Mouse (Mus musculus): ENCODE measurements at regions not wholly inside any gene's neighbourhood (a gene's known extent, or its start where the extent isn't known, plus 50 kb on each side); places are given as distances from the start of the nearest gene placed in this dataset.

GRCm38 (mm10) chr13:101931264-101931663 is 163.2 kb upstream of the Pik3r1 start:
- Histone ChIP-seq H3K27me3 (ENCODE audit: control insufficient read depth, insufficient read depth, low read length) (no peaks in the 10 kb centered on the region), H3K9ac (ENCODE audit: low read depth, low read length) (no peak overlapping the region), H3K4me2 (no peak overlapping the region), H3K4me1 (ENCODE audit: control insufficient read depth, insufficient read depth, low read length) (0 out of 2 replicates have a peak, but pooled peaks cover 2% of the 10 kb centered on the region), H3K9me3 (replicated peaks; ENCODE audit: control insufficient read depth, low read length) (no peaks in the 10 kb centered on the region), H3K36me3 (ENCODE audit: control insufficient read depth, insufficient read depth, low read length) (no peaks in the 10 kb centered on the region), H3K27ac (ENCODE audit: low read depth, low read length) (no peak overlapping the region), H3K4me3 (ENCODE audit: low read depth, low read length) (no peak overlapping the region)
- ATAC-seq (replicated peaks; ENCODE audit: insufficient number of reproducible peaks, low FRiP score, low TSS enrichment) = no peak
- WGBS (ENCODE audit: insufficient replicate concordance) = 85% methylated on average over 4 of the region's 4 CpGs

DNA sequence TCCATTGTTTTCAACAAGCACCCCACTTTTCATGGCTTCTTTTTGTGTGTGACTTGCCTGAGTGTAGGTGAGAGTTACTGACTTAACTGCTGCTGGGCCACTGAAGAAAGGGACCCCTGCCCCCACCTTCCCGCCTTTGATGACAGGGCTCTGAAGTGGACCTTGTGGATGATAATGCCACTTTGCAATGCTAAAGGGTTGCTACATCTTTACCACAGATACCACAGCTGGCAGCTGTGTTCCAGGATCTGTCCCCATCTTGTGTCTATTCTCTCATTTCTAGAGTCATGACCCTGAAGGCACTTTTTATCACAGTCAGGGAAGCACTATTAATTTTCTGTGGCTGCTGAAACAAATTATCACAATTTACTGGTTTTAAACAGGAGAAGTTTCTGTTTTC is 163.9 kb upstream of the Pik3r1 start:
- H3K9me3 ChIP-seq (replicated peaks; ENCODE audit: control insufficient read depth, low read length) = no peaks in the 10 kb centered on the region
- H3K9ac ChIP-seq (ENCODE audit: low read depth, low read length) = no peak overlapping the region
- no peak overlapping the region for H3K4me2 ChIP-seq
- ATAC-seq (replicated peaks; ENCODE audit: insufficient number of reproducible peaks, low FRiP score, low TSS enrichment) = no peak
- 0 out of 2 replicates have a peak, but pooled peaks cover 2% of the 10 kb centered on the region for H3K4me1 ChIP-seq (ENCODE audit: control insufficient read depth, insufficient read depth, low read length)
- 57% methylated on average over 1 of the region's 1 CpGs for WGBS (ENCODE audit: insufficient replicate concordance)
- H3K36me3 ChIP-seq (ENCODE audit: control insufficient read depth, insufficient read depth, low read length) = no peaks in the 10 kb centered on the region
- no peak overlapping the region for H3K4me3 ChIP-seq (ENCODE audit: low read depth, low read length)
- no peak overlapping the region for H3K27ac ChIP-seq (ENCODE audit: low read depth, low read length)
- H3K27me3 ChIP-seq (ENCODE audit: control insufficient read depth, insufficient read depth, low read length) = no peaks in the 10 kb centered on the region

GRCm38 (mm10) chr13:101935843-101936242 is 167.8 kb upstream of the Pik3r1 start:
- H3K9ac ChIP-seq (ENCODE audit: low read depth, low read length) = no peak overlapping the region
- 0 out of 2 replicates have a peak, but pooled peaks cover 2% of the 10 kb centered on the region for H3K4me1 ChIP-seq (ENCODE audit: control insufficient read depth, insufficient read depth, low read length)
- H3K27ac ChIP-seq (ENCODE audit: low read depth, low read length) = no peak overlapping the region
- no peak overlapping the region for H3K4me3 ChIP-seq (ENCODE audit: low read depth, low read length)
- no peaks in the 10 kb centered on the region for H3K36me3 ChIP-seq (ENCODE audit: control insufficient read depth, insufficient read depth, low read length)
- 0 out of 2 replicates have a peak, but pooled peaks cover 5% of the 10 kb centered on the region for H3K9me3 ChIP-seq (replicated peaks; ENCODE audit: control insufficient read depth, low read length)
- H3K27me3 ChIP-seq (ENCODE audit: control insufficient read depth, insufficient read depth, low read length) = no peaks in the 10 kb centered on the region
- H3K4me2 ChIP-seq = no peak overlapping the region
- 33% methylated on average over 4 of the region's 4 CpGs for WGBS (ENCODE audit: insufficient replicate concordance)
- ATAC-seq (replicated peaks; ENCODE audit: insufficient number of reproducible peaks, low FRiP score, low TSS enrichment) = no peak

GRCm38 (mm10) chr13:101954521-101954920 is 186.5 kb upstream of the Pik3r1 start:
- Histone ChIP-seq H3K36me3 (ENCODE audit: control insufficient read depth, insufficient read depth, low read length) (no peaks in the 10 kb centered on the region), H3K4me1 (ENCODE audit: control insufficient read depth, insufficient read depth, low read length) (no peaks in the 10 kb centered on the region), H3K4me2 (no peak overlapping the region), H3K27ac (ENCODE audit: low read depth, low read length) (no peak overlapping the region), H3K4me3 (ENCODE audit: low read depth, low read length) (no peak overlapping the region), H3K9me3 (replicated peaks; ENCODE audit: control insufficient read depth, low read length) (no peaks in the 10 kb centered on the region), H3K27me3 (ENCODE audit: control insufficient read depth, insufficient read depth, low read length) (no peaks in the 10 kb centered on the region), H3K9ac (ENCODE audit: low read depth, low read length) (no peak overlapping the region)
- no peak for ATAC-seq (replicated peaks; ENCODE audit: insufficient number of reproducible peaks, low FRiP score, low TSS enrichment)
- 74% methylated on average over 3 of the region's 3 CpGs for WGBS (ENCODE audit: insufficient replicate concordance)

- Histone ChIP-seq H3K27ac (ENCODE audit: low read depth, low read length) (no peak overlapping the region), H3K36me3 (ENCODE audit: control insufficient read depth, insufficient read depth, low read length) (no peaks in the 10 kb centered on the region), H3K4me2 (no peak overlapping the region), H3K4me1 (ENCODE audit: control insufficient read depth, insufficient read depth, low read length) (no peaks in the 10 kb centered on the region), H3K27me3 (ENCODE audit: control insufficient read depth, insufficient read depth, low read length) (no peaks in the 10 kb centered on the region), H3K4me3 (ENCODE audit: low read depth, low read length) (no peak overlapping the region), H3K9ac (ENCODE audit: low read depth, low read length) (no peak overlapping the region), H3K9me3 (replicated peaks; ENCODE audit: control insufficient read depth, low read length) (no peaks in the 10 kb centered on the region)
- no peak for ATAC-seq (replicated peaks; ENCODE audit: insufficient number of reproducible peaks, low FRiP score, low TSS enrichment)
- WGBS (ENCODE audit: insufficient replicate concordance) = 80% methylated on average over 7 of the region's 7 CpGs
These were observed 187.9 kb upstream of the Pik3r1 start for GRCm38 (mm10) chr13:101955806-101956418.

- H3K36me3 ChIP-seq (ENCODE audit: control insufficient read depth, insufficient read depth, low read length) = no peaks in the 10 kb centered on the region
- no peak overlapping the region for H3K27ac ChIP-seq (ENCODE audit: low read depth, low read length)
These were observed 189.8 kb upstream of the Pik3r1 start for GRCm38 (mm10) chr13:101957782-101958181.

DNA sequence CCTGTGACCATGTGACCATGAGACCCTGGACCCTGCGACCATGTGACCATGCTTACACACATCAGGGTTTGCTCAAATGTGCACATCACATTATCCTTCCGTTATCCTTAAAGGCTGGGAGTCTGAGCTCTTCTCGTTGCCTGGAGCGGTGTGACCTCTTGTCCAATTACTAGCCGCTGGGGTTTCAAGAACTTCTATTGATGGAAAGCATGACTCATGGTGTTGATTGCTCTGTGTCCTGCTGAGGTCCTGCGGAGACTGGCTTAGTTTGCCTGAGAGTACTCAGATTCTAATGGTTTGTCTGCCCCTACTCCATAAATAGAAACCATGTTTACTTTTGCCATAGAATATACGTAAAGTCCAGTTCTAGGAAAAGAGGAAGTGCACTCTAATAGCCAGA is 197.5 kb upstream of the Pik3r1 start:
- Histone ChIP-seq H3K4me3 (ENCODE audit: low read depth, low read length) (no peak overlapping the region), H3K9ac (ENCODE audit: low read depth, low read length) (no peak overlapping the region), H3K4me2 (no peak overlapping the region), H3K27me3 (ENCODE audit: control insufficient read depth, insufficient read depth, low read length) (no peaks in the 10 kb centered on the region), H3K4me1 (ENCODE audit: control insufficient read depth, insufficient read depth, low read length) (no peaks in the 10 kb centered on the region), H3K36me3 (ENCODE audit: control insufficient read depth, insufficient read depth, low read length) (no peaks in the 10 kb centered on the region), H3K9me3 (replicated peaks; ENCODE audit: control insufficient read depth, low read length) (no peaks in the 10 kb centered on the region), H3K27ac (ENCODE audit: low read depth, low read length) (no peak overlapping the region)
- no peak for ATAC-seq (replicated peaks; ENCODE audit: insufficient number of reproducible peaks, low FRiP score, low TSS enrichment)
- 52% methylated on average over 7 of the region's 7 CpGs for WGBS (ENCODE audit: insufficient replicate concordance)

More at GRCm38 (mm10) chr13:101957782-101958181, 189.8 kb upstream of the Pik3r1 start:
- no peak for ATAC-seq (replicated peaks; ENCODE audit: insufficient number of reproducible peaks, low FRiP score, low TSS enrichment)
- Histone ChIP-seq H3K27me3 (ENCODE audit: control insufficient read depth, insufficient read depth, low read length) (no peaks in the 10 kb centered on the region), H3K9me3 (replicated peaks; ENCODE audit: control insufficient read depth, low read length) (no peaks in the 10 kb centered on the region), H3K4me2 (no peak overlapping the region), H3K4me3 (ENCODE audit: low read depth, low read length) (no peak overlapping the region), H3K9ac (ENCODE audit: low read depth, low read length) (no peak overlapping the region), H3K4me1 (ENCODE audit: control insufficient read depth, insufficient read depth, low read length) (no peaks in the 10 kb centered on the region)
- 72% methylated on average over 4 of the region's 4 CpGs for WGBS (ENCODE audit: insufficient replicate concordance)

DNA sequence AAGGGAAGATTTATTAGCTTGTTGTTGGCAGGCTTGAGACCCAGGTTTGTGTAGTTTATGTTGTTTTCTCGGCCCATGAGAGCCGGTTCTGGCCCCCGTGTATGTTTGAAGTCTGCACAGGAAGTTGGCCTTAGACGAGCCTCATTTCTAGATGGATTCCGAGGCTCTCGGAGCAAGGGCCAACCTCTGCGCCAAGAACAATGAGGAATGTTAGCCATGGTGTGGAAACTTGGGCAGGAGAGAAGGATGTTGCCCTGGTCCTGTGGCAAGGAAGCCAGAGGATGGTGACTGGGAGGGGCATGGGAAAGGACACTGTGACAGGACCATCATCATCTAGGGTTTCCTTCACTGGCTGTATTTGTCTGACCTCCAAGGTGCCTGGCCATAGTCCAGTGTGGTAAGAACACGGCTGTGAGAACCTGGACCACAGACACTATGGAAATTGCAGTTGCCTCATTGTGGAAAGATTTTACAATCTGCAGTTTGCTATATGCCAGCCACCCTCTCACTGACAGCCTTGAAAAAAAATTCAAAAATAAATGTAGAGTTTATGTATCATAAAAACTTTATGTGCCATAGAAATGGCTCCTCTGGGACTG is 198.9 kb upstream of the Pik3r1 start:
- no peaks in the 10 kb centered on the region for H3K4me1 ChIP-seq (ENCODE audit: control insufficient read depth, insufficient read depth, low read length)
- no peaks in the 10 kb centered on the region for H3K36me3 ChIP-seq (ENCODE audit: control insufficient read depth, insufficient read depth, low read length)
- no peak overlapping the region for H3K4me3 ChIP-seq (ENCODE audit: low read depth, low read length)
- no peak for ATAC-seq (replicated peaks; ENCODE audit: insufficient number of reproducible peaks, low FRiP score, low TSS enrichment)
- H3K9me3 ChIP-seq (replicated peaks; ENCODE audit: control insufficient read depth, low read length) = no peaks in the 10 kb centered on the region
- no peak overlapping the region for H3K27ac ChIP-seq (ENCODE audit: low read depth, low read length)
- H3K4me2 ChIP-seq = no peak overlapping the region
- H3K27me3 ChIP-seq (ENCODE audit: control insufficient read depth, insufficient read depth, low read length) = no peaks in the 10 kb centered on the region
- WGBS (ENCODE audit: insufficient replicate concordance) = 85% methylated on average over 8 of the region's 8 CpGs
- H3K9ac ChIP-seq (ENCODE audit: low read depth, low read length) = no peak overlapping the region

DNA sequence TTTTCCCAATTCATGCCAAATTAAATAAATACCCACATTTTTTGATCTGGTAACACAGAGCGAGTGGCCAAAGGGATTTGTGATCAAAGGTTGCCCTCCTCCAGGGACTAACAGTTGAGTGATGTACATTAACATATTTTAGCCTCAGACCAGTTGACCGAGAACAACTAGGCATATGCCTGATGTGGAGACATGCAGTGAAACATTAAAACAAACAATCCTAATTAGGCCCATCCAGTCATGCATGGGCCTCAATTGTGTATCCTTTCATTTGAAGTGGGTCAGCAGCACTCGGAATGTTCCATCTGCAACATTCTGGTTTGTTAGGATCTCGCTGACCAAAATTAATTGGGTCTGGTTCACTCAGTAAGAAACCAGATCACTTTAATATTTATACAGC is 199.4 kb upstream of the Pik3r1 start:
- no peaks in the 10 kb centered on the region for H3K36me3 ChIP-seq (ENCODE audit: control insufficient read depth, insufficient read depth, low read length)
- 79% methylated on average over 4 of the region's 4 CpGs for WGBS (ENCODE audit: insufficient replicate concordance)
- no peak overlapping the region for H3K27ac ChIP-seq (ENCODE audit: low read depth, low read length)
- no peak overlapping the region for H3K4me3 ChIP-seq (ENCODE audit: low read depth, low read length)
- no peak for ATAC-seq (replicated peaks; ENCODE audit: insufficient number of reproducible peaks, low FRiP score, low TSS enrichment)
- H3K4me2 ChIP-seq = no peak overlapping the region
- H3K4me1 ChIP-seq (ENCODE audit: control insufficient read depth, insufficient read depth, low read length) = no peaks in the 10 kb centered on the region
- H3K27me3 ChIP-seq (ENCODE audit: control insufficient read depth, insufficient read depth, low read length) = no peaks in the 10 kb centered on the region
- no peaks in the 10 kb centered on the region for H3K9me3 ChIP-seq (replicated peaks; ENCODE audit: control insufficient read depth, low read length)
- H3K9ac ChIP-seq (ENCODE audit: low read depth, low read length) = no peak overlapping the region
